Mouse (Mus musculus): ENCODE results near the gene Cenpu.

The Cenpu gene

DNA sequence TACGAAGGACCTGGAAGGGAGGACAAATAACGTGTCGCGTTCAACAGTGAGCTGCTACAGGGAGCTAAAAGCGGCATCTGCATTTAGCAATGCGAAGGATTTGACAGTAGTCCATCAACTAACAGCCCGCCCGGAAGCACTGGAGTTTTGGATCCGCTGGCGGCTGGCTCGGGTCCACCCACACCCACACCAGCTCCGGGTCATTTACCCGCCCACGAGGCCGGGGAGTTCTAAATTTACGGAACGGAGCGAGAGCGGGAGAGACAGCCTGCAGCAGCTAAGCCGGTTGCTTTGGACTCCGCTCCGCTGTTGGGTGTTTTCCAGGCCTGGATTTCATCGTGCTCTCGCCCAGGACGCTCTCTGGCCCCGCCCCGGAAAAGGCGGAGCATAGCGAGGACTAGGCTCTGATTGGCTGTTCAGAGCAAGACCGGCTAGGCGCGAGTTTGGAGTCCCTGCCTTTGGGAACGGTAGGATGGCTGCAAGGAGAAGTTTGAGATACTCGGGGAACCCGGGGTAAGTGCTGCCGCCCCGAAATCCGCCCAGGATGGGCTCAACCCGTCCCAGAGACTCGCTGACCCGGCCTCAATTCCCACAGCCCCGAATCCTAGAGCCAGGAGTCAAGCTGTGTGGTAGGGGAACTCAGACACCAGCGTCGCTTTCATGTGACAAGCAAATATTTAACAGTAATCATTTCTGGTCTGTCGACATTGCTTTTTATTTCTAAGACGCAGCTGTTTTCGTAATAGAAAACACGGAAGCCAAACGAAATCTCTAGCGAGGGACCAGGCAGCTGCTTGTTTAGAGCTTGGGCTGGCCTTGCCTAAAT is at the start of gene Cenpu:
Cenpu (plus strand) TSS at position 414 of the 826 bp plus-strand sequence.
- DNase-seq = peak; percentile 100

DNA sequence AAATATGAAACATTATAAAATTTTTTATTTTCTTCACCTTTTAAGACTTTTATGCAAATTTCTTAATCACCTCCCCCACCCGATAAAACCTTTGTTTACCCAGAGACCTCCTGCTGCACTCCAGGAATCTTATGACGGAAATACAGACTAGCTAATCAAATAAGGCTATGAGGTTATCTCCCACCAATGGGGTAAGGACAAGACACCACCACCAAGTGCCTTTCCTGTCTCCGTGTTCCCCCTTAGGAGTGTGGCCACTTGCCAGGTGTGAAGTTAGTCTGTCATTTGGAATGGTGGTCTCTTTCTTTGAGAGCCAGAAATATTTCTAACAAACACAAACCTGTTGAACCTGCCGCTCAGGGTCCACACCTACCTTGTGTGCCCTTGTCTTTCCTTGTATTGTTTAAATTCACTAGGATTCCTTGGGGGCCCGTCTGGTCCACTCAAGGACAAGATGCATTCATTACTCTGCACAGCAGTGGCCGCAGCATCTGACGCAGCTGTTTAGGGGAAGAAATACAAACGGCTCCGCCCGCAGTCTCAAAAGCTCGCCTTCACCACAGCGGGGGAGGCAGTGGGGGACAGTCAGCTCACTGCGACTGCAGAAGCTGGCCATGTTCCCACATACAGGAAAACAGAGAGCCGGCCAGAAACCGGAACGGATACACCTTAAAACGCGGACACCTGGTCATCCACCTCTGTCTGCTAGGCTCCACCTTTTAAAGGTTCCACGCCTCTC is 49.3 kb upstream of the Cenpu start:
- no peak for DNase-seq

DNA sequence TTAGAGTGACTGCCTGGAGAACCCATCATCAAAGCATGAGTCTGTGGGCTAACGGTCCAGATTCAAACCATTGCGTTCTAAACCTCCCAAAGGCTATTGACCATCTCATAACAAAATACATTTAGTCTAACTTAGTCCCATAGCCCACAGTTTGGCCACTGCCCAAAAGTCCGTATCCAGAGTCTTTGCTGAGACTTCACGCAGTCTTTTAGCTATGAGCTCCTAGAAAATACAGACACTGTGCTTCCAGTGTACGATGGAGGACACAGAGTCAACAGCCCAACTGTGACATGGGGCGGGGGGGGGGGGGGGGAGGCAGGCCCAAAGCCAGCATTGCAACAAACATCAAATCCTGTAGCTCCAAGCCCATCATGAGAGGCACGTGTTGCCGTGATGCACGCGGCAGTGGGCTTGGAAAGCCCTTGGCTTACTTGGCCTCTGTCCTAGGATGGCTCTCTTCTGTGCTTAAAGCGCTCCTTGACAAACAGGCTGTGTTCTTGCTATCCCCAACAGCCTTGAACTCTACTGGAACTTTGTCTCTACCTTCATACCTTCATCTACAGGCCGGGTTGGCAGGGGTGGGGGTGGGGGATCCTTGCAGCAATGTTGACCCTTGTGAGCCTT is 48.6 kb upstream of the Cenpu start:
- no peak for DNase-seq

DNA sequence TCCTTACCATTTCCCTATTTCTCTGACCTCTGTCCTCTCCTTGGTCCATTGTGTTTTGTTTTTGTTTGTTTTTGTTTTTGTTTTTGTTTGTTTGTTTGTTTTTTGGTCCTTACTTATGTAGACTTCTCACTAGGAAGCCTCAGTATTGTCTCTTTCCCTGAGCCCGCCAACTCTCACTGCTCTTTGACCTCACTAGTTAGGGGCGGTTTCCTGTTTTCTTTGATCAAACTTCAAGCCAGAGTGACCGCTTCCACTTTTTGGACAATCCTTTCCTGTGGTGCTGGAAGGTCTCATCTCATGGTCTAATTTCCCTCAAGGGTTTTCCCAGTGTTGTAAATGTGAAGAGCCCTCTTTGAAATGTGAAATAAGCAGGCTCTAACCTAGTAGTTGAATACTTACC is 47.6 kb upstream of the Cenpu start:
- peak; percentile 61 for DNase-seq

DNA sequence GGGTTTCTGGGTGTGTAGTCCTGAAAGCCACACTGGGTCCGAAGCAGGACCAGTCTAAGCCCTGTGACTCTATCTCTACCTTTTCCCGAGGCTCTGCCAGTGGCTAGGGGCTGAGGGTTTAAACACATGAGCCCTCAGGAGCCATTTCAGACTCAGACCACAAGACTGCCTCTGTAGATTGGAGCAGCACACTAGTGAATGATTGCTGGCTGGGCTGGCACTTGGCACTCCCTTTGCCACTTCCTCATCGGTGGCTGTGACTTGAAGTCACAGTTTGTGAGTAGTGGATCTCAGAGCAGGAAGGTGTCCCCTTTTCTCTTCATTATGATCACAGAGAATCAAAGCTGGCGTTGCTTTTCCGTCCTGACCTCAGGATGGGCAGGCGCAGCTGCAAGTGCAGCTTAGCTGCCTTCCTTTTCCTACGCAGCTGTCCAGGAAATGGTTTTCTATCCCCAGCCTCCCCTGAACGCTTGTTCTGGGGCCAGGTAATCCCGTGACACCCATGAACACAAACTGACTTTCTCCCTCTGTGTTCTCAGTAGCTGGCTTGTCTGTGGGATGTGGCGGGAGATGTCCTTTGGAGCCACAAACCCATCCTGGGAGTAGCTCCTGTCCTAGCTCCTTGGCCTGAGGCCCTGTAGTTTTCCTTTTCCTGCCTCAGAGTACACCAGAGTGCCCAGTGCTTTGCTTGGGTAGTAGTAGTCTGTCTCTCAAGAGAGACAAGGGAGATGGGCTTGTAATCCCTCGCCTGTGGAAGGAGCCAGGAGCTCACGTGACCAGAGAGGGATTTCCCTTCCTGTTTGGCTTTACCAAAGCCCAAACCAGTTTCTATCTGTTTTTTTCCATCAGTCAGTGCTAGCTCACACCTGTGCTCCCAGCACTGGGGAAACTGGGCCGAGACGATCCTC is 43.1 kb upstream of the Cenpu start:
- DNase-seq = no peak

DNA sequence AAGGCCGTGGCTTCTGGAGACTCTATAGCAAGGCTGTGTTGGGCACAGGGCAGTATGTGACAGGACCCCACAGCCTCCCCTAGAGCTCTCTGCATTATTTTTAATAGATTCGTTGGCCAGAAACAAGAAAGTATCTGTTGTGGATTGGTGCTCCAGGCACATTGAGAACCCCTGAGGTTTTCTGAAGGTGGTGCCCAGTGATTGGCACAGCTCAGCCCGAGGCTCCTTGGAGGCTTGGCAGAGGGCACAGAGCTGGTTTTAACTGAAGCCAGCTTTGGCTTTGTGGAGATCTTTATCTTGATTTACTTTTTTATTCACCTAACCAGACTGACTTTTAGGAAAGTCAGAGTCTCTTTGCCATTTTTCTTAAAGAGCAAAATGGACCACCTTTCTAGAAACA is 42.4 kb upstream of the Cenpu start:
- DNase-seq = no peak

DNA sequence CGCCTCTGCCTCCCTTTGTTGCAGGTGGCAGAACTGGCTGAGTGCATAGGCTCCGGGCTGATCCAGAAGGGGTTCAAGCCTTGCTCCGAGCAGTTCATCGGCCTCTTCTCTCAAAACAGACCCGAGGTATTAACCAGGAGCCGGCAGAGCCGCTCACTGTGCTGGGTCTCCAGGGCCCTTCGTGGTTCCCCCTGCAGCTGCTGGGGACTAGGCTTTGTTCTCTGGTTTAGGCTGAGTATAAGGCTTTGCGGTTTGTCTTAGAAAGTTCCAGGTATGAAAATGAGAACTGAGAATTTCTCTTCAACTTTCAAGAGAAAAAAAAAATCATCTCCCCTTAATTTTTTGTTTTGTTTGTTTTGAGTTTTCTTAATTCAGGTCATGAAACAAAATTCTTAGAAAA is 40.5 kb upstream of the Cenpu start:
- DNase-seq = no peak

DNA sequence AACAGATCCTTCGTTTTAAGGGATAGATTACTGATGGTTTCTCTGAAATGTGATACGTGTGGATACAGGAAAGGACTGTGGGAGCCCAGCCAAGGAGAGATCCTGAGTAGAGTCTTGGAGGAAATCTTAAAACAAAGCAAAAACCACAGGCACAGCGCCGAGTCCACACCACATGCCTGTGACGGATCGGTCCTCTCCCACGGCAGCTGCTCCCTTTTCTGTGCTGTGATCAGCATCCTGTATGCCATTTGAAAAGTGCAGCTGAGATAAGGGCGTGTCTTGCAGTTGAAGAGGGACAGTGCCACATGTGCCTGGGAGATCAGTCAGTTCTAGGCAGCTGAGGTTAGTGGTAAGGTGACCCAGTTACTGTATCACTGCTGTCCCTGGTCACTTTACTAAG is 39.3 kb upstream of the Cenpu start:
- no peak for DNase-seq

DNA sequence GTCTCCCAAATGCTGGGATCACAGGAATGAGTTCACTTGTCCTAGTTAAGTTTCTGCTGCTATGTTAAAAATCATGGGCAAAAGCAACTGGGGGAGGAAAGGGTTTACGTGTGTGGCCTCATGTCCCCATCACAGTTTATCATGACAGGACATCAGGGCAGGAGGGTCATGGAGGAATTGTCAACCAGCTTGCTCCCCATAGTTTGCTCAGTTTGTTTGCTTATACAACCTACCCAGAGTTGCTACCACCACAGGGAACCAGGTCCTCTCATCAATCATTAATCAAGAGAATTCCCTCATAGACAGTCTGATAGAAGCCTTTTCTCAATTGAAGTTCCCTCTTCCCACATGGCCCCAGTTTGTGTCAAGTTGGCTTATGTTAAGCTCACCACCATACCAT is 37.8 kb upstream of the Cenpu start:
- DNase-seq = no peak

DNA sequence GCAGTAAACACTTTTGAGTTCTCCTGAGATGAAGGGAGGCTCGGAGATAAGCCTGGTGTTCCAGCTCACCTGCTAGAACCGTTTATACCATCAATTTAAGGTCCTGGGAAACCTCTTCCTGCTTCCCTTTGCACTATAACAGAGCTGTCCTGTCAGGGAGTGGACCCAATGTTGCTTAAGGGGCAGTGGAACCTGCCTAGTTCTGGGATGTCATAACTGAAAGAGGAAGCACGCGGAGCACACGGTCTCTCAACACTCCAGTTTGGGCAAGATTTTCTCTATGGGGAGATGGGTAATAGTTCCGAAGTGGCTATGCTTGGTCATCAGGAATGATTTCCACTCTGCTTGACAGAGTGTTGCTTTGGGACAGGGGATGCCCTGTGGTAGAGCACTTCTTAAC is 31.2 kb upstream of the Cenpu start:
- DNase-seq = no peak

DNA sequence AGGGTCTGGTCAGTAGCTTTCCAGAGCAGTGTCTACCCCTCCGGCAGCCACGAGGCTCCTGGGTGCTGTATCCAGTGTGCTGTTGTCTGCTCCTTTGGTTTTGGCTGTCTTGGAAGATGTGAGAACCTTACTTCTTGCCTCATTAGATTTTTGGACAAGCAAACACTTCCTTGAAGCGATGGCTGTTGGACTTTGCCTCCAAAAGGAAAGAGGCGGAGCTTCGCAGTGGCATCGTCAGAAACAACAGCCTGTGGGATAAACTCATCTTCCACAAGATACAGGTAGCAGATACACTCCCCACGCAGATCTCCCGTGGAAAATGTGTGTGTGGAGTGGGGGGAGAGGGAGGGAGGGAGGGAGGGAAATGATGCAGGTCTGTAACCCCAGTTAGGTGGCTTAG is 25.7 kb upstream of the Cenpu start:
- peak; percentile 59 for DNase-seq

DNA sequence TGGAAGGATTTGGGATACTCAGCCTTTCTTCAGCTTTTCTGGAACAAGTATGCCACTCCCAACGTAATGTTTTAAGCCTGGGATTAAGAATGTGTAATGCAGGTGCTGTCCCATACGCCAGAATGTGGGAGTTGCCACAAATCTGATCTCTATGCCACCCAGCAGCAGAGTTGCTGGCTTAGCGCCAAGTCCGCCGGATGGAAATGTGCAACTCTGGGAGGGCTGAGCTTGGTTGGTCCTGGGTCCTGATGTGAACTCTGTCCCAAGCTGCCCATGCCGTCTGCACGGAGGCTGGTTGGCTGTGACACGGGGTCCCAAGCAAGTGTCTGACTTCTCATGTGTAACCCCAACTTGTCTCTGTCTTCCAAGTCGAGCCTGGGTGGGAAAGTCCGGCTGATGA is 25.0 kb upstream of the Cenpu start:
- DNase-seq = no peak

DNA sequence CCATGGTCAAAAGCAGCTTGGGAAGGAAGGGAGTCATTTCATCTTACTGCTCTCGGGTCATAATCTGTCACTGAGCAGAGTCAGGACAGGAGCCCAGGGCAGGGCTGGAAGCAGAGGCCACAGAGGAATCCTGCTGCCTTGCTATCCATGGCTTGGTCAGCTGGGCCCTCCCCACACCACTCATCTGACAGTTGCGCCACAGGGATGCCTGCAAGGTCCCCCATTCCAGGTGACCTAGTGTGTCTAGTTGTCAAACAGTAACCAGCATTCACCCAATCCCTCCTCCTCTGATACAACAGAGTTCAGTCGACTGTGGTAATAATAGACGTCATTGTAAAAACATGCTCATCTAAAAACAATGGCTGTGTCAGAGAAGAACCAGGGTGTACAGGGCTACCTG is 22.3 kb upstream of the Cenpu start:
- peak; percentile 41 for DNase-seq

DNA sequence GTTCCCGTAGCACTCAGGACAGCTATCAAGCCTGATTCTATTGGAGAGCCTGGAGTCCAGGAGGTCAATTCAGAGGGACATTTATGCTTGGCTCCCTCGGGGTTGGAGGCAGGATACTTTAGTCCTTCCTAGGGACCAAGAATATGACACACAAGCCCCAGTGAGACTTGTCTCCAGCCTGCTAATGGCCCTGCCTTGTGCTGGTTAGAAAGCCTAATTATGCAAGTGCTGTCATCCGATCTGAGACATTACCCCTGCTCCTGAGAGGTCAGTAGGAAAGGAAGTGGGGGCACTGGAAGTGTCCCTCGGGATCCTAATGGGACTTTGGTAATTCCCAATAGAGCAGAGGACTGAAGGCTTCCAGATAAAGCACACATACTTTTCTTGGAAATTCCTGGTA is 21.3 kb upstream of the Cenpu start:
- no peak for DNase-seq

DNA sequence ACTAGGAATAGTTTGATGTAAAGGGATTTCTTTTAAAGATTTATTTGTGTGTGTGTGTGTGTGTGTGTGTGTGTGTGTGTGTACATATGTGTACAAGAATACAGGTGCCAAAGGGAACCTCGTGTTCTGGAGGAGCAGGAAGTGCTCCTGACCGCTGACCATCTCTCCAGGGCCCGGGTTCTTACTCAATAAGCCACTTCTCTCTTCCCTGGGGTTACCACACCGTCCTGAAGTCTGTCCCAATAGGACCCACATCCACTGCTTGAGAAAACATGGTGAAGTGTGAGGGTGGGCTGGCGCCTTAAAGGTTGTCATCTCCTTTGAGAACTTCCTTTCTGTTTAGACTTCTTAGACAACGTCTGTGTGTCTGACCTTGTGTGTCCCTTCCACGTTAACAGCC is 17.9 kb upstream of the Cenpu start:
- DNase-seq = no peak

DNA sequence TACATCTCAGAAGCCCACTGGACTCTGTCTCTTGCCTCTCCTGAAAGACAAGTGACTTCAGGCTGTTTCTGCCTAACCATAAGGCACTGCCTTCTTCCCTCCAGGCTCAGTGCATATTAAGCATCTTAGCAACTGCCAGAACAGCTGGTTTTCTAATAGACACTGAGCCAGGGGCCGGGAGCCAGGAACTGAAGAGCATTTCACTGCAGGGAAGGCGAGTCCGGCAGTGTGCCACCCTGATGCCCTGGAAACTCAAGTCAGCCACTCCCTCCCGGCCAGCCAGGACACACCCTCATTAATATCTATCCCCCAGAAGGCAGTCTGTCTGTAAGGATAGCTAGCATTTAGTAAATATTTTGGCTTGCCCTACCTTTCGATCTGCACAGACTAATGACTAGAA is 12.1 kb upstream of the Cenpu start:
- peak; percentile 25 for DNase-seq

DNA sequence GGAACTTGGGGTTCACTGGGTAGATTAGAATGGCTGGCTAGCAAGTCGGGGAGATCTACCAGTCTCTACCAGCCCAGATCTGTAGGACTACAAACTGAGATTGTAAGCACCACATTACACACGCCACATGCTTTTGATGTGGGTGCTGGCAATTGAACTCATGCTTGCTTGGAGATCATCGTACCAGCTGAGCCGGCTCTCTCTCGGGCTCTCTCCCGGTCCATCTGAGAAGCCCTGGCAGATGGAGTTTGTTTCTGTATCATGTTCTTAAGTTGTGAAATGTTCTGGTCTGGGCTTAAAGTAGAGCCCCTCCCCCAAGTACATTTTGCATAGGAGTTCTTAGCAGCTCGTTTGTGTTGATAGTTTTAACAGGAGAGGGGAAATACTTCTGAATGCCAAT is 8.6 kb upstream of the Cenpu start:
- DNase-seq = no peak

DNA sequence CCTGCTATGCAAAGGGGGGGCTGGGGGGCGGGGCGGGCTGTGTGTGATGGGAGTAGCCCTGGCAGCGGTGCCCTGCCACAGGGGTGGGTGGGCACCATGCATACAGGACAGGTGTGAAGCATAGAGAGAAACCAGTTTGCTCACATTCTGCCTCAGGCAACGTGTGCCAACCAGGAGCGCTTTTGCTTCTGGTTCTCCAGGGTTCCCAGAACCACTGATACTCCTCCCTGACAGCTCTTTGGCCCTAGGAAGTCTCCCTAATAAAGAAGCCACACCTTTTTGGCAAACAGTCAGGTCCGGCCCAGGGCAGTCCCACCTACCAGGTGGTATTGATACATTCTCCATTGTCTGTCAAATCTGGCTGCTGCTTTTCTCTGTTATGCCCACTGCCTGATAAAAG is 8.2 kb upstream of the Cenpu start:
- DNase-seq = no peak

DNA sequence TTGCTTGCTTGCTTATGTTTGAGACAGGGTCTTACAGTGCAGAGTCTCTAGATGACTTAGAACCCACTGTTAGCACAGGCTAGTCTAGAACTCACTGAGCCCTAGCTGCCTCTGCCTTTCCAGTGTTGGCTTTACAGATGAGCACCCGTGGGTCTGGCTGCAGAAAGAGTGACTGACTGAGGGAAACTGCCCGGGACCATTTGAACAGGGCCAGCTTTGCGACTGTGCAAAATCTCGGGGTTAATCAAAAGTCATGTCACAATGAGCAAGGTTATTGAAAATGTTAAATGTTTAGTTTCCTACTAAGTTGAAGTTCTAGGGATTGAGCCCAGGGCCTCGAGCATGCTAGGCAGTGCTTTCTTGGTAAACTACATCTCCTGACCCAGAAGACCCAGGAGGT is 6.0 kb upstream of the Cenpu start:
- peak; percentile 33 for DNase-seq

DNA sequence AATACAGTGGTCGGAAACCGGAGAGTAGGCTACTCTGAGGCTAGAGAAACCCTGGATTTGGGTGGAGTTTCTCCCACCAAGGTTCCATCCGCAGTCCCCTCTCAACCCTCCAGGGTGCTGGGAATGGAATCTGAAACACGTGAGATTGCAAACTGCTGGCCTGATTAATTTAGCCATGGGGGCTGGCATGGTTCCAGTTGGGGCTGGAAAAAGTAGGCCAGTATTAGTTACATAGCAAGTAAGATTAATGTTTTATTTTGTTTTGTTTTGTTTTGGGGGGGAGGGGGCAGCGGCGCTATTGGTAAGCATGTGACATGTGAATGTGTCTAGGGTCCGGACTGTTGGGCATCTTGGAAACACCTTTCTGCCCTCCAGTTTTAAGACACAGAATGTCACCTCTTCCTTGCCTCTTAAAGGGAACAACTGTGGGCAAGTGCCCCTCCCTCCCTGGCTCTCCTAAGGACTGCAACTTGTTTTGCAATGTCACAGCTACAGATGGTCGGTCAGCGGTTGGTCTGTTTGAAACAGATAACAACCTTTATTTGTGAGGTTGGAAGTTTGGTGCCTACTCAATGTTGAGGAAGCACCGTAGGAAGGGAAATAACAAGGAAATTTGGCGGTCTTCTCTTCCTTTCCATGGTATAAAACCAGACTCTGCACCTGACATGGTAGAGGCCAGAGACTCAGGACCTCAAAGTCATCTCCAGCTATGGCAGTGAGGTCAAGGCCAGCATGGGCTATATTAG is 5.2 kb upstream of the Cenpu start:
- DNase-seq = peak; percentile 90

DNA sequence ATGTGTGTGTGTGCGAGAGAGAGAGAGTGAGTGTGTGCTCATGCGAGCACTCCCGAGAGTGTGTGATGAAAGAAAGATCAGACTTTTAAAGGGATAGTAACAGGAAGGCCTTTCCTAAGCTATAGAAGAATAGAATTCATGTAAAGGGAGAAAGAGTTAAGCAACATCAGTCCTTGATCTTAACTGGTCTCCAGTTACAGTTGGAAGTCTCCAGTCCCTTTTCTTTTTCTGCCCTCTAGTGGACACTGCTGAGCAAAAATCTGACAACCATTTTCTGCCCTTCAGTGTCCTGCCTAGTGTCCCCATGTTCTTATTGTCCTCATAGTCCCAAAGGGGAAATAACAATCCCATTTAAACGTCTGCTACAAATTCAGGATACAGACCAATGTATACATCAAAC is 4.6 kb upstream of the Cenpu start:
- peak; percentile 82 for DNase-seq

DNA sequence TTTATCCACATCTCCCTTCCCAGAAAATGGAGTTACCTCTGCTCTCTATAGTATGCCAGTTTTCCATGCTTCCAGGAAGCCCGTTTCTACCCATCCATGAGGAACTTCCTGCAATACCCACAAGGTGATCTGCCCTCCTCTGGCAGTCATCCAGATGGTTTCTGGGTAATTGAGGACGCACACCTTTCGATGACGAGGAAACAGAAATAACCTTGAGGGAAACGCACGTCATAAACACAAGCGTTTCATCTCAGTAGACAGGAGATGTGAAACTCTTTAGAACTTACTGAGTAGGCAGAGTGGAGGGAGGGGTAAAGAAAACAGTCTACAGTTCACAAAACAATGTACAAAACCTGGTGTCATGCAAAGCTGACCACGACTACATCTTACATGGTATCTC is 1.8 kb upstream of the Cenpu start:
- DNase-seq = no peak
